Mouse (Mus musculus): ENCODE measurements around the gene Dab1. TPM values are rescaled to one million over a fixed set of nuclear protein-coding genes. Genes with fewer than 3 reads are reported as not detected.

The Dab1 gene
- total and polyA plus RNA-seq, 2 experiments = 0.02 to 0.09 TPM

GRCm38 (mm10) chr4:103702137-103702536 is 83.0 kb downstream of the Dab1 start:
- no peaks in the 10 kb centered on the region; the same call in 1 of the 2 replicates for H3K27me3 ChIP-seq (ENCODE audit: control insufficient read depth, insufficient read depth, low read length)
- DNase-seq (ENCODE audit: extremely low read depth, low read depth, low spot score) = peak; percentile 27
- H3K27ac ChIP-seq (replicated peaks; ENCODE audit: insufficient read depth, low read depth, low read length) = no peak overlapping the region
- H3K9ac ChIP-seq (ENCODE audit: low read depth, low read length) = no peak overlapping the region
- H3K79me2 ChIP-seq (ENCODE audit: control insufficient read depth, insufficient read depth, low read length) = no peaks in the 10 kb centered on the region
- H3K4me3 ChIP-seq (ENCODE audit: insufficient read depth, low read depth, low read length) = no peak overlapping the region
- TF ChIP-seq CTCF (IDR thresholded peaks at IDR 0.05; ENCODE audit: low read depth, low read length) (peak; percentile 44; the same call in 1 of the 2 replicates), POLR2A (IDR thresholded peaks at IDR 0.05; ENCODE audit: extremely low read depth, insufficient read depth, low read length) (no peak)
- no peaks in the 10 kb centered on the region for H3K36me3 ChIP-seq (ENCODE audit: control insufficient read depth, insufficient read depth, low read length)
- no peaks in the 10 kb centered on the region for H3K4me1 ChIP-seq (ENCODE audit: control insufficient read depth, insufficient read depth, low read length)
- WGBS = 47% methylated on average over 3 of the region's 3 CpGs

- Histone ChIP-seq H3K27me3 (ENCODE audit: control insufficient read depth, insufficient read depth, low read length) (no peaks in the 10 kb centered on the region; the same call in 1 of the 2 replicates), H3K36me3 (ENCODE audit: control insufficient read depth, insufficient read depth, low read length) (no peaks in the 10 kb centered on the region), H3K9ac (ENCODE audit: low read depth, low read length) (no peak overlapping the region), H3K79me2 (ENCODE audit: control insufficient read depth, insufficient read depth, low read length) (no peaks in the 10 kb centered on the region), H3K27ac (replicated peaks; ENCODE audit: insufficient read depth, low read depth, low read length) (no peak overlapping the region), H3K4me3 (ENCODE audit: insufficient read depth, low read depth, low read length) (no peak overlapping the region), H3K4me1 (ENCODE audit: control insufficient read depth, insufficient read depth, low read length) (no peaks in the 10 kb centered on the region)
- DNase-seq (ENCODE audit: extremely low read depth, low read depth, low spot score) = no peak
- TF ChIP-seq POLR2A (IDR thresholded peaks at IDR 0.05; ENCODE audit: extremely low read depth, insufficient read depth, low read length) (no peak), CTCF (IDR thresholded peaks at IDR 0.05; ENCODE audit: low read depth, low read length) (no peak)
- 79% methylated on average over 2 of the region's 2 CpGs for WGBS
Measured at GRCm38 (mm10) chr4:103704477-103704876, 85.3 kb downstream of the Dab1 start.

- H3K4me1 ChIP-seq (ENCODE audit: control insufficient read depth, insufficient read depth, low read length) = no peaks in the 10 kb centered on the region
- 75% methylated on average over 4 of the region's 4 CpGs for WGBS
Measured at GRCm38 (mm10) chr4:103706501-103706900, 87.3 kb downstream of the Dab1 start.

GRCm38 (mm10) chr4:103707140-103707539 is 88.0 kb downstream of the Dab1 start:
- H3K4me1 ChIP-seq (ENCODE audit: control insufficient read depth, insufficient read depth, low read length) = no peaks in the 10 kb centered on the region
- no peak overlapping the region for H3K9ac ChIP-seq (ENCODE audit: low read depth, low read length)
- 48% methylated on average over 1 of the region's 1 CpGs for WGBS
- H3K27ac ChIP-seq (replicated peaks; ENCODE audit: insufficient read depth, low read depth, low read length) = no peak overlapping the region
- H3K4me3 ChIP-seq (ENCODE audit: insufficient read depth, low read depth, low read length) = no peak overlapping the region
- H3K27me3 ChIP-seq (ENCODE audit: control insufficient read depth, insufficient read depth, low read length) = no peaks in the 10 kb centered on the region; the same call in 1 of the 2 replicates
- H3K36me3 ChIP-seq (ENCODE audit: control insufficient read depth, insufficient read depth, low read length) = no peaks in the 10 kb centered on the region
- DNase-seq (ENCODE audit: extremely low read depth, low read depth, low spot score) = no peak
- no peaks in the 10 kb centered on the region for H3K79me2 ChIP-seq (ENCODE audit: control insufficient read depth, insufficient read depth, low read length)
- TF ChIP-seq CTCF (IDR thresholded peaks at IDR 0.05; ENCODE audit: low read depth, low read length) (no peak), POLR2A (IDR thresholded peaks at IDR 0.05; ENCODE audit: extremely low read depth, insufficient read depth, low read length) (no peak)

More at GRCm38 (mm10) chr4:103706501-103706900, 87.3 kb downstream of the Dab1 start:
- Histone ChIP-seq H3K27ac (replicated peaks; ENCODE audit: insufficient read depth, low read depth, low read length) (no peak overlapping the region), H3K27me3 (ENCODE audit: control insufficient read depth, insufficient read depth, low read length) (no peaks in the 10 kb centered on the region; the same call in 1 of the 2 replicates), H3K36me3 (ENCODE audit: control insufficient read depth, insufficient read depth, low read length) (no peaks in the 10 kb centered on the region), H3K9ac (ENCODE audit: low read depth, low read length) (no peak overlapping the region), H3K79me2 (ENCODE audit: control insufficient read depth, insufficient read depth, low read length) (no peaks in the 10 kb centered on the region), H3K4me3 (ENCODE audit: insufficient read depth, low read depth, low read length) (no peak overlapping the region)
- no peak for DNase-seq (ENCODE audit: extremely low read depth, low read depth, low spot score)
- TF ChIP-seq POLR2A (IDR thresholded peaks at IDR 0.05; ENCODE audit: extremely low read depth, insufficient read depth, low read length) (no peak), CTCF (IDR thresholded peaks at IDR 0.05; ENCODE audit: low read depth, low read length) (no peak)

GRCm38 (mm10) chr4:103711353-103711752 is 92.2 kb downstream of the Dab1 start:
- no peaks in the 10 kb centered on the region for H3K79me2 ChIP-seq (ENCODE audit: control insufficient read depth, insufficient read depth, low read length)
- H3K9ac ChIP-seq (ENCODE audit: low read depth, low read length) = no peak overlapping the region
- no peak for DNase-seq (ENCODE audit: extremely low read depth, low read depth, low spot score)
- WGBS = 85% methylated on average over 6 of the region's 6 CpGs
- TF ChIP-seq CTCF (IDR thresholded peaks at IDR 0.05; ENCODE audit: low read depth, low read length) = no peak
- no peak for TF ChIP-seq POLR2A (IDR thresholded peaks at IDR 0.05; ENCODE audit: extremely low read depth, insufficient read depth, low read length)
- no peak overlapping the region for H3K27ac ChIP-seq (replicated peaks; ENCODE audit: insufficient read depth, low read depth, low read length)
- no peaks in the 10 kb centered on the region for H3K4me1 ChIP-seq (ENCODE audit: control insufficient read depth, insufficient read depth, low read length)
- H3K36me3 ChIP-seq (ENCODE audit: control insufficient read depth, insufficient read depth, low read length) = no peaks in the 10 kb centered on the region
- H3K27me3 ChIP-seq (ENCODE audit: control insufficient read depth, insufficient read depth, low read length) = no peaks in the 10 kb centered on the region
- H3K4me3 ChIP-seq (ENCODE audit: insufficient read depth, low read depth, low read length) = no peak overlapping the region

GRCm38 (mm10) chr4:103713921-103714320 is 94.8 kb downstream of the Dab1 start:
- WGBS = 86% methylated on average over 4 of the region's 4 CpGs
- H3K27me3 ChIP-seq (ENCODE audit: control insufficient read depth, insufficient read depth, low read length) = no peaks in the 10 kb centered on the region
- no peak overlapping the region for H3K4me3 ChIP-seq (ENCODE audit: insufficient read depth, low read depth, low read length)
- no peak overlapping the region for H3K27ac ChIP-seq (replicated peaks; ENCODE audit: insufficient read depth, low read depth, low read length)
- no peak overlapping the region for H3K9ac ChIP-seq (ENCODE audit: low read depth, low read length)
- no peaks in the 10 kb centered on the region for H3K79me2 ChIP-seq (ENCODE audit: control insufficient read depth, insufficient read depth, low read length)
- no peak for TF ChIP-seq CTCF (IDR thresholded peaks at IDR 0.05; ENCODE audit: low read depth, low read length)
- TF ChIP-seq POLR2A (IDR thresholded peaks at IDR 0.05; ENCODE audit: extremely low read depth, insufficient read depth, low read length) = no peak
- no peaks in the 10 kb centered on the region for H3K4me1 ChIP-seq (ENCODE audit: control insufficient read depth, insufficient read depth, low read length)
- DNase-seq (ENCODE audit: extremely low read depth, low read depth, low spot score) = no peak
- no peaks in the 10 kb centered on the region for H3K36me3 ChIP-seq (ENCODE audit: control insufficient read depth, insufficient read depth, low read length)
